Mouse (Mus musculus) embryonic facial prominence, embryonic 14.5 days (tissue): ENCODE results near the gene Adam15. TPM values are rescaled to one million over a fixed set of nuclear protein-coding genes. Genes with fewer than 3 reads are reported as not detected.

Experiments used
- ATAC-seq: fragments of 200-750 bp; cut with Nextera tagmentation; 2 replicates; pipeline ENCODE4 v1.8.0; 2017; ENCODE audit warnings: low read depth, moderate number of reproducible peaks, moderate TSS enrichment
- DNase-seq: peaks from one replicate; pipeline ENCODE4 v3.0.0-alpha.2; 2015; ENCODE audit warnings: low spot score
- H3K27ac ChIP-seq: fragments of 300-500 bp; sonication (generic); replicated peaks from 2 replicates; pipeline ENCODE4 v1.5.1; 2014; ENCODE audit warnings: low read depth, mild to moderate bottlenecking, low read length, moderate library complexity
- H3K27me3 ChIP-seq: fragments of 300-500 bp; sonication (generic); replicated peaks from 2 replicates; pipeline ENCODE4 v1.6.1; 2014; ENCODE audit warnings: low read length; ENCODE audit not compliant: control insufficient read depth, insufficient read depth
- H3K36me3 ChIP-seq: fragments of 300-500 bp; sonication (generic); 2 replicates; pipeline ENCODE4 v1.6.1; 2014; ENCODE audit warnings: low read length, mixed read lengths; ENCODE audit not compliant: control insufficient read depth, insufficient read depth
- H3K4me1 ChIP-seq: fragments of 300-500 bp; sonication (generic); 2 replicates; pipeline ENCODE4 v1.6.1; 2014; ENCODE audit warnings: antibody characterized with exemption, low read length; ENCODE audit not compliant: control insufficient read depth, insufficient read depth
- H3K4me2 ChIP-seq: fragments of 300-500 bp; sonication (generic); 2 replicates; pipeline ENCODE4 v1.6.1; 2014; ENCODE audit warnings: low read depth, mild to moderate bottlenecking, low read length, moderate library complexity, mixed read lengths
- H3K4me3 ChIP-seq: fragments of 300-500 bp; sonication (generic); 2 replicates; pipeline ENCODE4 v1.5.1; 2014; ENCODE audit warnings: low read depth, mild to moderate bottlenecking, low read length
- H3K9ac ChIP-seq: fragments of 300-500 bp; sonication (generic); 2 replicates; pipeline ENCODE4 v1.6.1; 2014; ENCODE audit warnings: low read depth, mild to moderate bottlenecking, low read length, moderate library complexity, mixed read lengths
- H3K9me3 ChIP-seq: fragments of 300-500 bp; sonication (generic); 2 replicates; pipeline ENCODE4 v1.6.1; 2016; ENCODE audit warnings: low read length; ENCODE audit not compliant: control insufficient read depth
- WGBS: fragments of 180-500 bp; shearing (Covaris S2); extraction: QIAGEN DNeasy Blood & Tissue Kit; methylation state at CpG from one replicate; pipeline ENCODE4 v1.1.7; 2014; 5-methylcytosine and 5-hydroxymethylcytosine counted together
- polyA plus RNA-seq: library from polyadenylated mRNA; unstranded; fragments of >200 nt; fragmentation: Nextera tagmentation; extraction: Ambion mirVana; gene quantifications from 2 replicates; pipeline ENCODE4 v1.2.1, GENCODE M21; 2014

The Adam15 gene
- polyA plus RNA-seq, 1 experiment from 2014 or later: 51.7 TPM

DNA sequence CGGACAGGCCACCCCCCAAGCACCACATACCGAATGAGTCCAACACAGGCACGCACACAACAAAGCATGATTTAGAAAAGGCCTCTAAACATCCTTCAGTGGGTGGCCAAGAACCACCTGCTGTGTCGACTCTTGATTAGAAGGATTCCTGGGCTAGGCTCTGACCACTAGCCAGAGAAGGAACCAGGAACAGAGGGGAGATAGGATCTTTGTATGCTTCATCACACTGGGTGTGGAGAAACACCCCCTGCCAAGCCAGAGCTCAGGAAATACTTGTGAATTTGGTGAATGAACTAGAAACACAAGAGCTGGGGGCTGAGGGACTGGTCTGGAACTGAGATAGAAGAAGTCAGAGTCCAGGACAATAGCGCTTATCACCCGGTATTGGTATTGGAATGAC lies 13.3 kb downstream of the Adam15 start:
- Histone ChIP-seq H3K4me1 (peaks cover 25% of the 10 kb centered on the region), H3K36me3 (peaks cover 31% of the 10 kb centered on the region), H3K9ac (peak overlapping the region; percentile 94), H3K4me2 (peak overlapping the region; percentile 74), H3K4me3 (peak overlapping the region; percentile 96), H3K27ac (peak overlapping the region; percentile 96), H3K27me3 (no peaks in the 10 kb centered on the region), H3K9me3 (no peaks in the 10 kb centered on the region)
- ATAC-seq: no peak
- no peak for DNase-seq
- WGBS: 8% methylated on average over 6 of the region's 6 CpGs

DNA sequence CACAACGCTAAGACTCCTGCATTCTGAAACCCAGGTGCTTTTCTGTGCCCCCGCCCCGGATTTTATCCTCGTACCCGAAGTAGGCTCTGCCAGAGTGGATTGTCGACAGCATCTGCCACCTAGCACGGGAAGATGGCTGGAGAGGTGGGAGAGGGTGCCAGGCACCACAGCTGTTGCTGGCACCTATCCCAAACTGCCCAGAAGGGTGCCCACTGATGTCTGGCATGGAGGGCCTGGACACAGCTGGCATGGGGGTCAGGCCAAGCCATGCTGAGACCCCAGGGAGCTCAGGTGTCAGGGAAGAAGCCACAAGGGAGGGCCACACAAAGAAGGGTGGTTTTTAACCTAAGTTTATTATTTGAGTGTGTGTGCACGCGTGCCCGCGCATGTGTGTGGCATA lies 16.7 kb downstream of the Adam15 start:
- Histone ChIP-seq H3K9me3 (no peaks in the 10 kb centered on the region), H3K4me2 (no peak overlapping the region), H3K9ac (peak overlapping the region; percentile 14; the same call in 1 of the 2 replicates), H3K27me3 (no peaks in the 10 kb centered on the region), H3K4me1 (peaks cover 14% of the 10 kb centered on the region), H3K4me3 (no peak overlapping the region), H3K27ac (no peak overlapping the region), H3K36me3 (peaks cover 31% of the 10 kb centered on the region)
- DNase-seq (no peak), ATAC-seq (no peak)
- WGBS: 66% methylated on average over 11 of the region's 11 CpGs

DNA sequence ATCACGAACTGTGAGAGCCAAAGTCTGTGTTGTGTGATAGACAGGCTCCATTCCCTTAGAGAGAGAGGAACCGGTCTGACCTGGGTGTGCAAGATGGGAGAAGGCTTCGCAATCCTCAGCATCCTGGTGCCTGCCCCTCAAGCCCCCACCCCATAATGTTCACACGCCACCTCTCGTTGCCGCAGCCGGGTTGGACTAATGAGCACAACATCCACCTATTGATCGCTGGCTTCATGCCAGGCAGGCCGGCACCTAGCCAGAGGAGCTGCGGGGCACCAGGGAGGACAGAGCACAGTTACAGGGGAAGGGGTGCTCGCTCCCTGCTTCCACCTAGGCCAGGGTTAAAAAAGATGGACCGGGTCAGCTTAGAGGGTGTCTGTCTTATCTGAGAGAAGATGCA lies 17.3 kb downstream of the Adam15 start:
- no peak for DNase-seq
- no peak overlapping the region for H3K27ac ChIP-seq

DNA sequence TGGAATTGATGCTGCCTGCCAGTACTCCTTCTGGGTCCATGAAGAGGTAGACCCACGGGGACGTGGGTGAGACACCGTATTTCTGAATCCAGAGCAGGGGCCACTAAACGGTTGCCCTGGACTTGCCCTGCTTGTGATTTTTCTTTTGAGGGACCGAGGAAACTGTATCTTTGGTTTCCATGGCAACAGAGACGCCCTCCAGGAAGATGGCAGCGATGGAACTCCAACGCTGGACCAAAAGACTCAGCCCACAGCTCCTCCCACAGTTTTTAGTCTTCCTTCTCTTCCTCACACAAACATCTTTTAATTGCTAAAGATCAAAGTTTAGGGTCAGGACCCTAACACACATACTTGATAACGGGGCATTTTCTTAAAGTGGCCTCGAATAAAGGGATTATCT lies 17.8 kb downstream of the Adam15 start:
- 44% methylated on average over 10 of the region's 10 CpGs for WGBS
- no peak overlapping the region for H3K9ac ChIP-seq
- DNase-seq (no peak), ATAC-seq (no peak)
- no peaks in the 10 kb centered on the region for H3K27me3 ChIP-seq
- peaks cover 31% of the 10 kb centered on the region for H3K36me3 ChIP-seq
- 0 out of 2 replicates have a peak overlapping the region, but pooled peaks have one; percentile 5 for H3K27ac ChIP-seq
- H3K9me3 ChIP-seq: no peaks in the 10 kb centered on the region
- H3K4me3 ChIP-seq: no peak overlapping the region
- H3K4me1 ChIP-seq: peaks cover 11% of the 10 kb centered on the region
- no peak overlapping the region for H3K4me2 ChIP-seq

More for the DNA sequence above, 17.3 kb downstream of the Adam15 start:
- peaks cover 14% of the 10 kb centered on the region for H3K4me1 ChIP-seq
- H3K9me3 ChIP-seq: no peaks in the 10 kb centered on the region
- WGBS: 43% methylated on average over 12 of the region's 12 CpGs
- no peak for ATAC-seq
- H3K4me3 ChIP-seq: no peak overlapping the region
- H3K9ac ChIP-seq: no peak overlapping the region
- no peak overlapping the region for H3K4me2 ChIP-seq
- H3K36me3 ChIP-seq: peaks cover 31% of the 10 kb centered on the region
- H3K27me3 ChIP-seq: no peaks in the 10 kb centered on the region

DNA sequence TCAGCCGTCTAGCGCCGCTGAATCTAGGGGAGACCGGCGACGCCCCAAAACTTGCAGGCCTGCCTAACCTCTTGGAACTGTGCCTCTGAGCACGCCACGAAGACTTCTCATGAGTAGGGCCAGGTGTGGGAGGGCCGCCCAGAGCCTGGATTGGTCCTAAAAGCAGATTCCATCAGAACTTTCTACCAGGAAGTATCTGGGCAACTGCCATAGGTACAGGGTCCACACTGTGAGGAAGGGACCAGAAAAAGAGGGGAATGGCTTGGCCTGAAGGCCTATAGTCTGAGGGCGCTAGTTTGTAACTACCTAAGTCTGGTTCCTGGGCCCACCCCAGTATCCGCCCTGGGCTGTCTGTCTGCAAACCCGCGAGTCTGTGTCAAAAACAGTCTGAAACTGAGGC lies 18.2 kb downstream of the Adam15 start:
- 0 out of 2 replicates have a peak overlapping the region, but pooled peaks have one; percentile 5 for H3K27ac ChIP-seq
- DNase-seq (no peak), ATAC-seq (no peak)
- no peak overlapping the region for H3K4me2 ChIP-seq
- WGBS: 60% methylated on average over 13 of the region's 13 CpGs
- no peak overlapping the region for H3K9ac ChIP-seq
- H3K27me3 ChIP-seq: no peaks in the 10 kb centered on the region
- no peaks in the 10 kb centered on the region for H3K9me3 ChIP-seq
- no peak overlapping the region for H3K4me3 ChIP-seq
- peaks cover 6% of the 10 kb centered on the region for H3K4me1 ChIP-seq
- H3K36me3 ChIP-seq: peaks cover 31% of the 10 kb centered on the region

DNA sequence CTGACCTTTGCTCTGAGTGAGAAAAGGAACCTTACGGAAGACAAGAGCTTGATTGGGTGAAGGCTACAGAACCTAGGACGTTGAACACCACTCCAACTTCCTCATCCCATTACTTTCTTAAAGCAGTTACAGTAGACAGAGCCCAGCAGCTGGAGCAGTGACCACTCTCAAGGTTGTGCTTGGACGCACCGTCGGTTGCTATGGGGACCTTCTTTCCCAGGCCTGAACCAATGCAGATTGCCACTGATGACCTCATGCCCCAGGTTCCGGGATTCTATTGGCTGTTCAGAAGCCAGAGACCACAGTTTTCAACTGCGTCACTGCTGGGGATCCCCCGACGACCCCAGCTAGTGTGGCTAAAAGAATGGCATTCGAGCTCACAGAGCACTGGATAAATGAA lies 18.8 kb downstream of the Adam15 start:
- WGBS: 24% methylated on average over 10 of the region's 10 CpGs

DNA sequence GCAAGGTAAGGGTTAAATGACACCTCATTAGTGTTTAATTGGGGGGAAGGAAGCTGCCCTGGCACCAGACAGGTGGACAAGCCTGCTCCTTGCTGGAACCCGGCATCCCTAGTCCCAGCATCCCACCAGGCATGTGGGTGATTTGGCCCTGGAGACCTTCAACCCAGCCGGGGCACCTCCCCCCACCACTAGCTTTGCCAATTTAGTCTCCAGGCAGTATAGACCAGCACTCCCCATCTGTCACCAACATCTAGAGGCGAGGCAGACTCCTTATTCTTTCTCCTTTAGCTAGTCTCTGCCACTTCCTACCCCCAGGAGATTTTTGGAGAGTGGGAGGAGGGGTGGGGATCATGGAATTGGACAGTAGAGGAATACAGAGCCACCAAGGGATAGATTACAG lies 19.4 kb downstream of the Adam15 start:
- Histone ChIP-seq H3K4me2 (no peak overlapping the region), H3K27me3 (no peaks in the 10 kb centered on the region), H3K27ac (no peak overlapping the region), H3K4me1 (0 out of 2 replicates have a peak, but pooled peaks cover 3% of the 10 kb centered on the region), H3K9me3 (no peaks in the 10 kb centered on the region), H3K4me3 (no peak overlapping the region), H3K36me3 (peaks cover 31% of the 10 kb centered on the region), H3K9ac (no peak overlapping the region)
- WGBS: 48% methylated on average over 3 of the region's 3 CpGs
- ATAC-seq (no peak), DNase-seq (no peak)

More for the DNA sequence above, 18.8 kb downstream of the Adam15 start:
- Histone ChIP-seq H3K27ac (no peak overlapping the region), H3K4me2 (no peak overlapping the region), H3K4me3 (no peak overlapping the region), H3K9ac (no peak overlapping the region), H3K27me3 (no peaks in the 10 kb centered on the region), H3K4me1 (0 out of 2 replicates have a peak, but pooled peaks cover 3% of the 10 kb centered on the region), H3K9me3 (no peaks in the 10 kb centered on the region), H3K36me3 (peaks cover 31% of the 10 kb centered on the region)
- ATAC-seq: peak; percentile 35; the same call in 1 of the 2 replicates
- DNase-seq: no peak

DNA sequence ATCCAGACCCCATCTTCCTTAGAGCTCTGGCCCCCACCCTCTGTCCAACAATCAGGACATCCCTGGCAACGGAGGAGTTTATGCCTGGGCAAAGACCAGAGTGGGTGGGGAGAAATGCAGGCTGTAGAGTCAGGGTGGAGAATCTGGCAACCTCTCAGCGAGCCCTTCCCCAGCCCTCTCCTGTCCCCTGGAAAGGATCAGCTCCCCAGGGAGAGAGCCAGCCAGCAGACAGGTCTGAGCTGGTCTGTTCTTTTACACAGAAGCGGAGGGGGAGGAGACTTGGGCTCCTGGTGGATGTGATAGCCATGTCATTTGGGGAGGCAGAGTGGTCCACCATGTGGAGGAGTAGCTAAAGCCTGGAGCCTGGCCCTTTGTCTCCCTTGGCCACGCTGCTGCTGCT lies 21.2 kb downstream of the Adam15 start:
- peaks cover 14% of the 10 kb centered on the region for H3K36me3 ChIP-seq
- WGBS: 25% methylated on average over 4 of the region's 4 CpGs
- H3K9me3 ChIP-seq: no peaks in the 10 kb centered on the region
- 0 out of 2 replicates have a peak, but pooled peaks cover 3% of the 10 kb centered on the region for H3K4me1 ChIP-seq
- no peak overlapping the region for H3K9ac ChIP-seq
- no peak overlapping the region for H3K4me3 ChIP-seq
- 0 out of 2 replicates have a peak overlapping the region, but pooled peaks have one; percentile 18 for H3K4me2 ChIP-seq
- DNase-seq (peak; percentile 78), ATAC-seq (peak; percentile 47; the same call in 1 of the 2 replicates)
- no peaks in the 10 kb centered on the region for H3K27me3 ChIP-seq
- no peak overlapping the region for H3K27ac ChIP-seq

DNA sequence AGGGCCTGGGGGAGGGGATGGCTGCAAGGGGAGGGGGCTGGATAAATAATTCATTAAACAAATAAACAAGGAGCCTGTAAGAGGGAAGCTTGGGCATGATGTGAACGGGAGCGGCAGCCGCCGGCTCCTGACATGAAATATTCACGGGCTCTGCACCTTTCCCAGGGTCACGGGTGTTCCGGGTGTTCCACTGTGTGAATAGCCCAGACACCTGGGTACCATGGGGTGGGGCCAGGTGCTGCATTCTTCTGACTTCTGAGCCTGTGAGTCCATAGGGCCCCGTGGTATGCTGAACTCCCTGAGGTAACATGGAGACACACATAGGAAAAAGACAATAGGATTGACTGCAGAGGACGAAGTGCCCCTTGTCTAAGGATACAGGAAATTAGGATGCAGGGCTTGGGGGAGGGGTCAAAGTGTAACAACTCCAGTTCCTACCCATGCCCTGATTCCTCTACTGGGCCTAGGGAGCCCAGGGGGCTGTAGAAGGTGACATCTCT lies 22.4 kb downstream of the Adam15 start:
- H3K27ac ChIP-seq: no peak overlapping the region
- no peak overlapping the region for H3K9ac ChIP-seq
- peaks cover 2% of the 10 kb centered on the region; the same call in 1 of the 2 replicates for H3K36me3 ChIP-seq
- no peak for ATAC-seq
- DNase-seq: no peak
- no peak overlapping the region for H3K4me2 ChIP-seq
- no peaks in the 10 kb centered on the region for H3K27me3 ChIP-seq
- peaks cover 4% of the 10 kb centered on the region; the same call in 1 of the 2 replicates for H3K4me1 ChIP-seq
- no peak overlapping the region for H3K4me3 ChIP-seq
- WGBS: 49% methylated on average over 9 of the region's 9 CpGs
- no peaks in the 10 kb centered on the region for H3K9me3 ChIP-seq
